Mouse (Mus musculus) myocyte (in vitro differentiated cells): ENCODE results near the gene Cib4.

Experiments used
- CEBPB ChIP-seq: IDR thresholded peaks from 2 replicates; pipeline ENCODE4 v1.6.1; 2011; ENCODE audit warnings: mild to moderate bottlenecking, moderate library complexity; ENCODE audit not compliant: poor library complexity, insufficient read depth, severe bottlenecking
- E2F4 ChIP-seq: IDR thresholded peaks from one replicate; pipeline ENCODE4 v1.6.1; 2011; ENCODE audit warnings: mild to moderate bottlenecking, control low read depth, moderate library complexity; ENCODE audit not compliant: insufficient read depth
- MAX ChIP-seq: IDR thresholded peaks from one replicate; pipeline ENCODE4 v1.6.1; 2011; ENCODE audit warnings: low read depth, mild to moderate bottlenecking, control low read depth
- MYOD1 ChIP-seq, 3 experiments: IDR thresholded peaks; one replicate each; pipeline ENCODE4 v1.6.1; 2011; ENCODE audit warnings: control low read depth in 2 of 3, low read depth in 2 of 3, mild to moderate bottlenecking in 2 of 3, moderate library complexity in 1 of 3; ENCODE audit not compliant: insufficient read length in 2 of 3, control insufficient read depth in 1 of 3
- MYOG ChIP-seq, 3 experiments: IDR thresholded peaks; one replicate each; pipeline ENCODE4 v1.6.1; 2011; ENCODE audit warnings: control low read depth in 2 of 3, low read depth in 2 of 3, mild to moderate bottlenecking in 2 of 3; ENCODE audit not compliant: insufficient read length in 2 of 3, control insufficient read depth in 1 of 3, insufficient read depth in 1 of 3
- POLR2A ChIP-seq: IDR thresholded peaks from one replicate; pipeline ENCODE4 v1.6.1; 2011; ENCODE audit warnings: low read depth, mild to moderate bottlenecking, control low read depth, moderate library complexity; ENCODE audit not compliant: insufficient read length
- POLR2AphosphoS2 ChIP-seq: IDR thresholded peaks from one replicate; pipeline ENCODE4 v1.6.1; 2011; ENCODE audit warnings: low read depth, control low read depth; ENCODE audit not compliant: insufficient read length
- REST ChIP-seq: IDR thresholded peaks from one replicate; pipeline ENCODE4 v1.6.1; 2011; ENCODE audit warnings: mild to moderate bottlenecking, control low read depth, moderate library complexity; ENCODE audit not compliant: insufficient read depth, insufficient read length
- SRF ChIP-seq: IDR thresholded peaks from one replicate; pipeline ENCODE4 v1.6.1; 2011; ENCODE audit warnings: low read depth; ENCODE audit not compliant: control insufficient read depth, insufficient read length
- TCF12 ChIP-seq: IDR thresholded peaks from one replicate; pipeline ENCODE4 v1.6.1; 2011; ENCODE audit warnings: mild to moderate bottlenecking, control low read depth; ENCODE audit not compliant: poor library complexity, insufficient read depth, severe bottlenecking
- TCF3 ChIP-seq: IDR thresholded peaks from one replicate; pipeline ENCODE4 v1.6.1; 2011; ENCODE audit warnings: low read depth, control low read depth; ENCODE audit not compliant: insufficient read length
- USF1 ChIP-seq: IDR thresholded peaks from one replicate; pipeline ENCODE4 v1.6.1; 2011; ENCODE audit warnings: low read depth, mild to moderate bottlenecking, control low read depth, moderate library complexity

DNA sequence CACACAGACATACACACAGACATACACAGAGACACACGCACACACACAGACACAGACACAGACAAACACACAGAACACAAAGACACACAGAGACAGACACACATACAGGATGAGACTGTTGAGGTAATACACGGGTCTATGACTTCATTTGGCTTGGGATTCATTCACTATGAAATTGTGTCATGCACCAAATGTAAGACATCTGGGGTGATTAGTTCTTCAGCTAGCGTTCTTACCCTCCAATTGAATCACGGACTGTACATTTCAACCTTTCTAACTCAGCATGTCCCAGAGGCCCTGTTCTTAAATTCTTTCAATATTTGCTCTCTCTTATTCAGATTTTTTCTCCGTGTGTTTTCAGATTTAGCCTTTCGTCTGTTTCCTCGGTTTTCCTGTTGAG is 51.0 kb downstream of the Cib4 start:
- TF ChIP-seq POLR2A = no peak
- TF ChIP-seq REST = no peak
- no peak for TF ChIP-seq TCF12
- no peak for TF ChIP-seq USF1
- TF ChIP-seq MYOD1 (IDR thresholded peaks at IDR 0.05; ENCODE audit: control insufficient read depth in 1 of 3, insufficient read length in 2 of 3, low read depth in 2 of 3) = no peak
- TF ChIP-seq MYOG (IDR thresholded peaks at IDR 0.05; ENCODE audit: control insufficient read depth in 1 of 3, insufficient read depth in 1 of 3, insufficient read length in 2 of 3, low read depth in 2 of 3) = no peak
- TF ChIP-seq CEBPB = no peak
- TF ChIP-seq SRF = no peak
- no peak for TF ChIP-seq TCF3
- no peak for TF ChIP-seq POLR2AphosphoS2
- no peak for TF ChIP-seq MAX
- TF ChIP-seq E2F4 = no peak
